Mouse (Mus musculus) heart, postnatal 4 days (tissue): ENCODE measurements around the gene Bpifc. TPM values are rescaled to one million over a fixed set of nuclear protein-coding genes. Genes with fewer than 3 reads are reported as not detected.

ENCODE experiments used
- DNase-seq: peaks from one replicate; pipeline ENCODE4 v3.0.0; 2021
- total RNA-seq, 2 experiments: library from RNA; stranded (reverse); gene quantifications; 2 replicates each; pipeline ENCODE4 v1.2.3; 2021

The Bpifc gene
- total RNA-seq, 2 experiments from 2014 or later = not detected

DNA sequence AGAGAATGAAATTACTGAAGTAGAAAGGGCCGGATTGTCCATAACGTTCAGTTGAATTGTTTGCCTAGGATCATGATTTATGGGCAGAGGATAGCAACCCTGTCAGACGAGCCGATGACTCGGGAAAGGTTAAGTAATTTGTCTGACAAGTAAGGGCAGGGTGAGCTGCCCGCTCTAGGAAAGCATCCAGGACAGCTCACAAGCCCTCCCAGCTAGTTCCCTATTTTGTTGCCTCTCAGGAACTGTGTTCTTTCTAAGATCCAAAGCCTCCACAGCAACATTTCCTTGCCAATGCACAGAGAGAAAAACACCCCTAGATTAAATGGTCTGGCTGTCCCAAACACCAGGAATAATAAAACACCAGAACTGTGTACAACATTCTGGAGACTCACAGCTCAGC lies 1.1 kb downstream of the Bpifc start:
- DNase-seq = no peak

DNA sequence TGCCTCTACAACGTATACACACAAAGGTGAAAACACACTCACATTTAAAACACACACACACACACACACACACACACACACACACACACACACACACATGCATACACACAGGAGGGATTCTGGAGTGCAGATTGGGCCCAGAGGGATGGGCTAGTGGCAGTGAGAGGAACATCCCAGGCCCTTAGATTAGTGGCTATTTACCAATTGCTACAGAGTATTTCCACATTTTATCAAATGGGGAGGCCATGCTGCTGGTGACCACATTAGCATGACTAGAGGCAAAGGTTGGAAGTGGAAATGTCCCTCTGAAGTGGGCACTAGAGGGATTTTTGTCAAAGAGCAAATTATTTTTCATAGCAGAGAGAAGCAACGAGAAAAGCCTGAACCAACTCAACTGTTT lies 2.0 kb downstream of the Bpifc start:
- no peak for DNase-seq

DNA sequence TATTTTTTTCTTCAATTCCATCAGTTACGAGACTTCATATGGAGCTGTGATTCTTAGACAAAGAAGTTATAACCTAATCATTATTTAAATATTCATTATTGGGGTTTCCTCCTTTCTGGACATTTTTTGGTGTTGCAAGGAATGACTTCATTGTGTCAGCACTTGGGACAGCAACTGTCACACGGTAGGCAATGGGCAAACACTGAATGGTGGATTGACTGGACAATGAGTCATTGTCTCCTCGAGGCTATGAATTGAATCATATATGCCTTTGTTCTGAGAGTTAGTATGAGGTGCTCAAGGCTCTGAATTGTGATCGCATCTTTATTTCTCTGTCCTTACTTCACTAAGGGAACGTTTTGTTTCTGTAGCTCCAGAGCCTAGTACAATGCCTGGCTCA lies 5.2 kb downstream of the Bpifc start:
- DNase-seq = no peak

DNA sequence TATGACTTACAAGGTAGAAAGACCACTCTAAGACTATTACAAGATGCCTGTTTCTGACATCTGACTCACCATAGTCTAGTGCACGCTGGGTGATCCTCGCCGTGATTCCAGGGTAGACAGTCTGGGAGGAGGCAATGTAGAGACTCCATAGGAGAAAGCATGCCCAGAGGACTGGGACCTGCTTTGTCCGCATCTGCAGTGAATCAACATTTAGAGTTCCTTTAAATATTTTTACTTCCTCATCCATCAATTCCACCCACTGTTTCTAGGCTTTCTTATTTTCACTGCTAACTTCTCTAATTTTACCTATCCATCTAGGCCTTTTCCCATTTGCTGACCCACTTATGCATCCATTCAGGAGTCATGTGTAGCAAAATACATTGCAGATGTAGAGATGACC lies 11.2 kb downstream of the Bpifc start:
- no peak for DNase-seq

DNA sequence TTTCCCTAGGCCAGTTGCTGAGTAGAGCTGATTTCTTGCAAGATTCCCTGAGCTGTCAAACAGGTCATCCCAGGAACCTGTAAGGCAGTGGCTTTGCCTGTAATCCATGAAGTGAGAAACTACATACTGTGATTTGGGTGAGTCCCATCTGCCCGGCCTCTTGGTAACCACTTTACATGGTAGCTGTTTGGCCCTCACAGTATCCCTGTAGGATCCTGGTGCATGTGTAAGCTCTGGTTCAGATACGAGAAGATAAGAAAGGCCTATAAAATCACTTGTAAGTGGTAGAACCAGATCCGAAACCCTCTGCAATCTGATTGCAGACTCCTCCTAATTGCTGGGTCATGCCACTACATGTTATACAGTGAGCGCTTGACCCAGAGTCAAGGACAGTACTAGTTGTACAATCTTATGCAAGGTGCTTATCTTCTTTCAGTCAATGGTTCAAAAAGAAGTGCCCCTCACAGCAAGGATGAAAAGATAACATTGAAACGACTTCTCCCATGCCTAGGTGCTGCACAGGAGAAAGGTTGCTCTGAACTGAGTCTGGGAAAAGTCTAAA lies 17.1 kb downstream of the Bpifc start:
- no peak for DNase-seq

DNA sequence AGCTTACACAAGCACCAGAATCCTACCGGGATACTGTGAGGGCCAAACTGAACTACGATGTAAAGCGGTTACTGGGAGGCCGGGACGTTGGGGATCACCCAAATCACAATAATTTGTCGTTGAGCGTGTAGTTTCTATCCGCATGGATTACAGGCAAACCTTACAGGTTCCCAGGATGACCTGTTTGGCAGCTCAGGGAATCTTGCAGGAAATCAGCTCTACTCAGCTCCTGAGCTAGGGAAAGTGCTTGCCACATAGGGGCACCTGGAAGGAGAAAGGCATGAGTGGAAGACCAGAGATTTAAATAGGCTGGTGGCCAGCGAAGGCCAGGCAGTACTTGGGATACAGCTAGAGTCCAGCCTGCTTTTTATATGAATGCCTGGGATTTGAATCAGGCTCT lies 17.9 kb downstream of the Bpifc start:
- no peak for DNase-seq

DNA sequence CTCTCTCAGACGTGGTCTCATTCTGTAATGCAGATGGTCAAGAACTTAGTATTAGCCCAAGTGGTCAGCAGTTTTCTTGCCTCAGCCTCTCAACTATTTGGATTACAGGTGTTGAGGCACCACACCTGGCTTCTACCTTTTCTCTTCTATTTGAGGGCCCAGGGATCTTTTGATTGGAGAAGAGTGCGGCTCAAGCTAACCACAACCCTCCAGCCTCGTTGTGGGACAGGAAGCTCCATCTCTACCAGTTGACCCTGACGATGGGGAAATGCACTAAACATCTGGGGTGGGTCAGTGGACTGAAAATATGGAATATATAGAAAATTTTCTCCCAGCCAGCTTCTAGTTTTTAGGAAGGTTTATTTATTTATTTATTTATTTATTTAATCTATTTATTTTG lies 19.3 kb downstream of the Bpifc start:
- DNase-seq = no peak

DNA sequence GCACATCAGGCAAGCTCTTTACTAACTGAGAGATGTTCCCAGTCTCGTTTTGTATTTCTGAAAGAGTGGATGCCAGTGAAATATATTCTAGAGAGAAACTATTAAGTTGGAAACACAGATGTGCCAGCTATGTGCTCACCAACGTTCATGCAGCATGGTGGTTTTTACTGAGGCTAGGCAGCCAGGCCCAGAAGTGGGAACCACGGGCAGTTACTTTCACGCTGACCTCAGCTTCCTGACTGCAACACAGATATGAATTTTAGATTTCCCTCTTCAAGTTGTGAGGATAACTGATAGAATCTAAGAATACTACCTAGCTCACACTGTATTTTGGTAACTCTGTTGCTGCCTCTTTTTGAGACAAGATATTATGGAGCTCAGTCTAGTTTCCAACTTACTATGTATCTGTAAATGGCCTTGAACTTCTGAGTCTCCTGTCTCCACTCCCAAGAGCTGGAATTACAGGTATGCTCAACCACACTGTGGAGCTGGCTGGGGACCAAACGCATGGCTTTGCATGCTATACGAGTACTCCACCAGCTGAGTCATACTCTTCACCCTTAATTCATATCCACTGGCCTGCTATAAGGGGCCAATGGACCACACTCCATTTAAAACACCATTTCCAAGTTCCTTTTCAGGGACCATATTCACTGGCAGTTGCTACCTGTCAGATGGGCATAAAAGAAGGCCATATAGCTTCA lies 22.1 kb downstream of the Bpifc start:
- DNase-seq = no peak

DNA sequence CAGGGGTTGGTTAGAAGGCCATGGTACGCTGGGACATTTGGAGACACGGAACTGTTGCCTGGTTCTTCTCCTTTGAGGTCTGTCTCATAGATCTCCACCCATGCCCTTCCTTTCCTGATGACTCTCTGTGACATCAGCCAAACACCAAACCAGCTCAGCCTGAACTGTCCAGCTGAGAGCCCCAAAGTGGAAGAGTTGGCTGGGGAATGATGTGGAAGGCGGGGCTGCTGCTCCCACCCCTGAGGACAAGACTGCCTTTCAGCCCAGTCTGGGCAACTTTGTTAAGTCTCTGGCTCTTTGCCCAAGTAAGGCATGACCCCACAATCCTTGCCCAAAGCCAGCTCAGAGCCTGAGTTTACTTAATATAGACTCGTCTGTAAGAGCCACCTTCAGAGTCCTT lies 38.8 kb downstream of the Bpifc start:
- no peak for DNase-seq

DNA sequence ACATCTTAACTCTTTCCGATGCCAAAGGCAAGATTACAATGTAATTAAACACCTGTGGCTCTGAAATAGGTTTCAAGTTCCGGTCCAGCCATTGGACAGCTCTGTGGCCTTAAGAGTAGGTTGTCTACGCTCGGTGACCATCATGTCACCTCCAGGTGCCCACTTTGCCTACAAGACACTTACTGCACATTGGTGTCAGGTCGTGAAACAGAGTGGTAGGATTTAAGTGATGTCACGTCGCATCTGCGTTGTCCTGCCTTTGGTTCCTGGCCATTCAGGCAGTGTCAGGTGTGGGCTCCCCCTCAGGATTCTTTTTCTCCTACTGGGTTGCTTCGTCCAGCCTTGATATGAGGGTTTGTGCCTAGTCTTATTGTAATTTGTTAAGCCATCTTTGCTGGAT lies 39.9 kb downstream of the Bpifc start:
- DNase-seq = no peak

DNA sequence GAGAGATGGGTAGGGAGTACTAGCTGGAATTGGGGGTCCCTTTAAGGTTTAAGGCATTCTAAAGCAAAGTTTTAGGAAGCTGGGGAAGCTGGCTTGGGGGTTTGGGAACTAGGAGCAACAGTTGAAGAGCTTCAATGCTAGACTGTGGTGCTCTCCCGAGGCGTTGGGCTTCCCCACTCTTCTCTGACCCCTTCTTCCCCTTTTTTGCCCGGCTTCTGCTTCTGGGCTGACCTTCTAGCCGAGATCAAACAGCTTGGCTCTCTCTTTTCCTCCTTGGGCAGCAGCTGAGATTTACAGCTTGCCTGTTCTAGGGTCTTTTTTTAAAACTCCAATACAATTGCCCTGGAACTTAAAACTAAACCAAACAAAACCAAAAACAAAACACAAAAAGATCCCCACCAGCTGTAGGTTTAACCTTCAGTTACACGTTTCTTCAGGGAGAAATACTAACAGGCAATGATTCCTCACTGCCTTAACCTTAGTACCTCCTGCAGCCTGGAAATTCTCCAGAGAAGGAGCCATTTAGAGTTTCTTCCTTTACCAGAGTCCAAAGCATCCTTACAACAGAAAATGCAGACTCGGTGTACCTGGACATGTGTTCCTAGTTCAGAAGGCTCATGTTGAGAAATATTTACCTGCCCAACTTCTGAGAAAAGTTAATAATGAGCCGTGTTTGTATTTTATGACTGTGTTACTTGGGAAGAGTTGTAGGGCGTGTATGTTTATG lies 41.6 kb downstream of the Bpifc start:
- no peak for DNase-seq

DNA sequence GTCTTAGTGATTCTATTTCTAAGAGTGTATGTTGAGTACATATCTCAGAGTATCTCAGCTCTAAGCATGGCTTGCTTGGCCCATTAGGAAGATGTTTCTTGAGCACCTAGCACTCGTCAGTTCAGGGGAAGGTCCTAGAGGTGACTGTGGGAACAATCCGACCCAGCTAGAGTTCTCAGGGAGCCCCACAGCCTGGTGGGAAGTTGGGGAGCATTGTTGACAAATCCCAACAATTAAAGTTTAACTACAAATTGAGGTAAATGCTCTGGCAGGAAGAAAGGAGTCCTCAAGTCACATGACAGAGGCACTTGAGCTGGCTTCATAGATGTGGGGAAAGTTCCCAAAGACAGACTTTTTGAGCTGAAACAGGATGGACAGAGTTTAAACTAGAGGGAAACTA lies 43.0 kb downstream of the Bpifc start:
- no peak for DNase-seq

DNA sequence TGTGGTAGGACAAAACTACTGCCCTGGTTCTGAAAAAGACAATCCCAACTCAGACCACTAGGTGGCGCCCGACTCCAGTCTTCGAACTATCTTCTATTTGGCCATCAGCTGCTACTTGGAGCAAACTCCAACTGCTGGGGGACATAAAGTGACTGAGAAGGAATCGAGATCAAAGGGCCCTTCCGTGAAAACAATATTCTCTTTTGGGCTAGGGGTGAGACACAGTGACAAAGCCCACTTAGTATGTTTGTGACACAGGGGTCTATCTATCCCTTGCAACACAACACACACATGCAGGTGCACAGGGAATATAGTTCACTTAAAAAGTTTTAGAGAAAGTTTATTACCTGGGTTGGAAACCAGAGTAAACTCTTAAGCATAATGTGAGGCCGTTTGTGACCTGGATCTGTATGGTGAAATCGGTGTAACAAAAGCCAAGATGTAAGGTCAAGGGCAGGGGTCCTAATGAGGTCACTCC lies 43.5 kb downstream of the Bpifc start:
- peak; percentile 86 for DNase-seq

DNA sequence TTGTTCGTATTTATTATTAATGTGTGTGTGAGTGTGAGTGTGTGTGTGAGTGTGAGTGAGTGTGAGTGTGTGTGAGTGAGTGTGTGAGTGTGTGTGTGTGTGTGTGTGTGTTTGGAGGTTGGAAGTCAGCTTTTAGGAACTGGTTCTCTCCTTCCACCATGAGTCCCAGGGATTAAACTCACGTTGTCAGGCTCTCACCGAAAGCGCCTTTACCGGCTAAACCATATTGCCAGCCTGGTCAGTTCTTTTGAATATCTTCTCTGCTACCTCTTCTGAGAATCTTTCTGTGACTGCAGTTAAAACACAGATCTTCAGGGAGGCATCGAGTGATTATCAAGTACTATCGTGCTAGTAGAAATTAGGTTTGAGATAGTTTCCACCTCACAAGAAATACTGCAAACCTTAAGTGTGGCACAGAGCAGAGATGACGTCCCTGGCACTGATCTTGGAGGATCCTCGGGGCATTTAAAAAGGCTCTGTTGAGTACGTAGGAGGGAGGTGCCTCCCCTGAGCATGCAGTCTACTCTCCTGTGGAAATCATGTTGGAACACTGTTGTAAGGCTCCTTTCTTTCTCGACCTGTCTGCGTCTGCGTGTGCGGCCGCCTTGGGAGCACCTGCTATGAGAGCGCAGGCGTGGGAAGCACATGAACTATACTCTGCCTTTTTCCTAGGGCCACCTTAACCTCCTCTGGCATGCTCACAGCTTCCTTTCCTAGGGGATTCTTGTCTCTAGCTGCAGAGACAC lies 44.1 kb downstream of the Bpifc start:
- DNase-seq = no peak

DNA sequence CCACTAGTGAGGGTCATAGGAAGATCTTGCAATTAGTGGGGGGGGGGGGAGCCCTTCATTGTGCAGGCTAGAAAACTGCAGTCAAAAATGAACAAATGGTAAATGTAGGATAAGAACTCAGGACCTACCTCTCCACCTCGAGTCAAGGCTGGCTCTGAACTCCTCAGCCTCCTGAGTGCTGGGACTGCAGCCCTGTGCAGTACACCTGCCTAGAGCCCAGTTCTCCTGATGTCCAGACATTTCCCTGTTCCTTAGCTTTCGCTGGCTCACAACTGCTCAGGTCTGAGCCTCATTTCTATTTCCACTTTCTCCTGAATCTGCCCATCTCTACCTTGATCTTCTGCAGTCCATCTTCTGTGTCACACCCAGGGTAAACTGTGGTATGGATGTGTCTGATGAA lies 45.2 kb downstream of the Bpifc start:
- no peak for DNase-seq

DNA sequence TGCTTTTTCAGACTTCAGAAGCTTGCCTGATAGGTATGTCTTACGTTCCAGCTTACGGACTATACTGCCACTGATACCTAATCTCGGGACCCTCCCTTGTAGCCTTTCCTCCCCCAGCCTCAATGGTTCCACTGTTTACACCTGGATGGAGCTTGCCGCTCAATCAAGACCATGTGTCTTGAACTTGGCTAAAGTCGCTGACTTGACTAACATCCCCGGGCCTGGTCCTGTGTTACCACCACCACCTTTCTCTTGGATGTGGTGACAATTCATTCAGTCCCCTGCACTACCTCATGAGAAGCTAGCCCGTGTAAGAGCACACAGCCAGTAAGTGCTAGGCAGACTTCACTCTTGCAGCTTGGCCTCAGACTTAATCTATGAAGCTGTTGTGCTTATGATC lies 47.4 kb downstream of the Bpifc start:
- no peak for DNase-seq

DNA sequence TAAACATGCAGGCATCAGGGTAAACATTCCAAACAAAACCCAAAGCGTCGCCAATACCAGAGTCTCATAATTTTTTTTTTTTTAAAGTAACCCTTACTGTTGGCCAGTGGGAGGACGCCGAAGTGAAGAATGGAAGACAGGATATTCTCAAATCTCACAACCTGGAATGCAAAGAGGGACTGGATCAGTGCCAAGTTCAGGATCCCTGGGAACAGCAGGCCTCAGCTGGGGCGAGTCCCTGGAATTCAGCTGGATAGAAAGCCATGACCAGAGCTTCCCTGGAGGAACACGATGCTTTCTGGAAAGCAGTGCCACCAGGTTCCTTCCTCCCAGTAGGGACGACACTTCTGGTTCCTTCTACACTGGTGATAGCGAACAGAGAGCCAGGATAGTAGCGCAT lies 48.8 kb downstream of the Bpifc start:
- DNase-seq = peak; percentile 34

DNA sequence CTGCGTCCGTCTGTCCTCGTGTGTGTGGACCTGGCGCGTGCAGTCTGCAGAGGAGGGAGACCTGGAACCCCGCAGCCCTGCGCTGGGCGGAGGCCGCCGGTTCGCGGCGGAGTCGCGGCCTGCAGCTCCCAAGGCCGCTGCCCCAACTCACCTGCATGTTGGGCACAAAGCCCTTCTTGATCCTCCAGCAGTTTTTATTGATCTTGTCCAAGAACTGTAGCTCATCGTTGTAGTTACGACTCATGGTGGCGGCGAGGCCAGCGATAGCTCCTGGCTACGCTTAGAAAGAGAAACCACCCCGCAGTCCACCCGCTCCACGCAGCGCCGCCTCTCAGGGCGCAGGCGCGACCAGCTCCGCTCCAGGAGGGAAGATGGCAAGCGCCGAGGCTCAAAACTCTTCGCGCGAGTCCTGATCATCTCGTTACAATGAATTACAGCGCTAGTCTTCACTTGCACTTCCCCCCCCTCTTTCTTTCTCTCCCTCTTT lies 54.2 kb downstream of the Bpifc start, which contains the start of gene Rtcb:
Gene Rtcb, minus strand, starts transcription at position 360 of the 487 bp plus-strand sequence.
- DNase-seq = peak; percentile 99

DNA sequence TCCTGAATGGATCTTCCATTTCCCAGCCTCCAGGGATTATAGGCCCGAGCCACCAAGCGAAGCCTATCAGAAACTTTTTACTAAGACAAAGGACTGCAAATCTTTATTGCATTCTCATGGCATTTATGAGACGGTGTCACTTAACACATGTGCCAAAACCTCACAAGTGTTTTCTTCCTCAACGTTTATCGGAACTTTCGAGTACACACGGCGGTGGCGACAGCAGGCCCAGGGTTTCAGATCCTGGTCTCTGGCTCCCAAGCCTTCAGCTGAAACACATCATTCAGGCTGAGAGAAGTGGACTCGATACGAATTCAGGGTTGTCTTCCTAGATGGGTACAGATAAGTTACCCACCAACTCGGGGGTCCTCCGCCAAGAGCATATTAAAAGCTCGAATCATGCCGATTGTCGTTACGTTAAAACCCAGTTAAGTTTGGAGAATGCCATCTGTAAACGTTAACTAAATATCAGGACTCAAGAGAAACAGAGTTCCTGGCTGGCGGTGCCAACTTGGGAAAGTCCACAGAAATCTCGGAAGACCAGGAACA lies 54.8 kb downstream of the Bpifc start:
- DNase-seq = no peak

DNA sequence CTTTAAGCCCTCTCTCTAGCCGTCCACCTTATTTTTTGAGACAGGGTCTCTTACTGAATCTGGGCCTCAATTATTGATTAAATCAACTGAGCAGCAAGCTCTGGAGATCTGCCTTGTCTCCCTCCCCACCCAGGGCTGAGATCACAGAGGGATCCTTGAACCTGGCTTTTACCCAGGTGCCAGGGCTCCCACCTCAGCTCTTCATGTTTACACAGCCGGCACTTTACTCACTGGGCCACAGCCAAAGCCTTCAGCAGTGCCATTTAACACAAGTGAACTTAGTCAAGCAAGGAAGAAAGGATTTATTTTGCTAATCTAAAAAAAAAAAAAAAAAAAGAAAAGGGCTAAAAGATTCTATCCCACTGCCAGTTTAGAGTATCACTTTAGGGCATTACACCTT lies 57.3 kb downstream of the Bpifc start:
- no peak for DNase-seq

DNA sequence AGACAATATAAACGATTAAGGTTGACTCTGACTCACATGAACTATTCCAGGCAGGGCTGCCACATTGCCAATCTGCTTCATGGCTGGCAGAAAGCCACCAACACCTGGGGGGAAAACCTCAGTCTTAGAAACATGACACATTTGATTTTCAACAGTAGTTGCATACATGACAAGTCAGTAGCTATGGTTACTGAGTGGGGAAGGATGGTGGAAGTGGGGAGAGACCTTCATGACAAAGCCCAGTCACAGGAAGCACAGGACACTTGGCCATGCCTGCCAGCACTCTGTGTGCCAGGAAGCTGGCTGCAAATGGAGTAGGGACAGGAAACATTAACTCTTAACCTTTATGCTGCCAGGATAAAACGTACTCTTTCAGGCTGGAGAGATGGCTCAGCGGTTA lies 58.3 kb downstream of the Bpifc start:
- peak; percentile 21 for DNase-seq

DNA sequence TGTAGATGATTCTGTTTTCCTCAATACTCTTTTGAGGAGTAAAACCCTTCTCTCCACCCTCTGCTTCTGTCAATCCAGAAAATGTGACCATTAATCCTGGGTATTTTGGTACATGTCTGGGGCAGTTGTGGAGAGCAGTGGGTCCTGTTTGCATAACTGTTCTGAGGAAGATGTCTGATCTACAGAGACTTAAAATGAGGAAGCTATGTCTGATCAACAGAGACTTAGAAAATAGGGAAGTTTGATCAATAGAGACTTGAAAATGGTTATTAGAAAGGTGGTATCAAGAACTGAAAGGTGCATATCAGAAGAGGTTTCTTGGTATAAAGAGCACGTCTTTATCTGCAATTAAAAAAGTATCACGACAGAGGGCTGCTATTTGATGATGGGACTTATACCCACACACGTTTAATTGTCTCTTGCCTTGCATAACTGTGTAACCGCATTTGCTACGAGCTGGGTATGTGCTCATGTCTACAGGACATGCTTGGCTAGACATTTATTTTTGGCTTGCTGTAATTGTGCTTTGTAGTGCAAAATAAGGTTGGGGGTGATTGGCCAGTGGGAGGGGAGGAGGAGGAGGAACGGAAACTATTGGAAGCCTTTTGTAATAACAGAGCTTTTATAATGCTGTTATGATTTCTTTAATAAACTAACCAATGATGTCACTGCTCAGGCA lies 59.8 kb downstream of the Bpifc start:
- DNase-seq = no peak
